Mouse (Mus musculus): ENCODE data around the gene C2cd4a. TPM values are rescaled to one million over a fixed set of nuclear protein-coding genes. Genes with fewer than 3 reads are reported as not detected.

The C2cd4a gene
- polyA plus RNA-seq, 1 experiment from 2014 or later = 0.27 TPM

- Histone ChIP-seq H3K4me2 (peak overlapping the region; percentile 75), H3K9ac (peak overlapping the region; percentile 40), H3K36me3 (replicated peaks) (no peaks in the 10 kb centered on the region), H3K27ac (peak overlapping the region; percentile 23; the same call in 1 of the 2 replicates), H3K9me3 (no peaks in the 10 kb centered on the region), H3K4me3 (peak overlapping the region; percentile 59), H3K27me3 (replicated peaks) (peaks cover 48% of the 10 kb centered on the region), H3K4me1 (peaks cover 21% of the 10 kb centered on the region)
- 2% methylated on average over 84 of the region's 84 CpGs for WGBS
- peak; percentile 84 for ATAC-seq (replicated peaks)
These were observed 1.4 kb downstream of the C2cd4a start for GRCm38 (mm10) chr9:67830411-67831358.

- H3K9me3 ChIP-seq = no peaks in the 10 kb centered on the region
- peaks cover 42% of the 10 kb centered on the region for H3K27me3 ChIP-seq (replicated peaks)
- no peak for ATAC-seq (replicated peaks)
- H3K4me3 ChIP-seq = no peak overlapping the region
- 9% methylated on average over 3 of the region's 3 CpGs for WGBS
- no peaks in the 10 kb centered on the region for H3K36me3 ChIP-seq (replicated peaks)
- no peak overlapping the region for H3K9ac ChIP-seq
- H3K4me2 ChIP-seq = no peak overlapping the region
- H3K4me1 ChIP-seq = peaks cover 21% of the 10 kb centered on the region
- no peak overlapping the region for H3K27ac ChIP-seq
These were observed 3.9 kb downstream of the C2cd4a start for GRCm38 (mm10) chr9:67828182-67828581.

- ATAC-seq (replicated peaks) = no peak
- peaks cover 3% of the 10 kb centered on the region; the same call in 1 of the 2 replicates for H3K4me1 ChIP-seq
- H3K4me3 ChIP-seq = no peak overlapping the region
- WGBS = 89% methylated on average over 7 of the region's 7 CpGs
- H3K27me3 ChIP-seq (replicated peaks) = peaks cover 18% of the 10 kb centered on the region
- no peak overlapping the region for H3K27ac ChIP-seq
- H3K9me3 ChIP-seq = no peaks in the 10 kb centered on the region
- no peaks in the 10 kb centered on the region for H3K36me3 ChIP-seq (replicated peaks)
- H3K9ac ChIP-seq = no peak overlapping the region
- no peak overlapping the region for H3K4me2 ChIP-seq
These were observed 6.6 kb downstream of the C2cd4a start for GRCm38 (mm10) chr9:67825527-67825926.

- no peak overlapping the region for H3K4me2 ChIP-seq
- H3K4me1 ChIP-seq = no peaks in the 10 kb centered on the region
- no peak overlapping the region for H3K4me3 ChIP-seq
- no peak overlapping the region for H3K9ac ChIP-seq
- WGBS = 83% methylated on average over 5 of the region's 5 CpGs
- no peaks in the 10 kb centered on the region for H3K36me3 ChIP-seq (replicated peaks)
- no peak overlapping the region for H3K27ac ChIP-seq
- no peaks in the 10 kb centered on the region for H3K9me3 ChIP-seq
- ATAC-seq (replicated peaks) = no peak
- H3K27me3 ChIP-seq (replicated peaks) = no peaks in the 10 kb centered on the region
These were observed 9.0 kb downstream of the C2cd4a start for GRCm38 (mm10) chr9:67823131-67823530.

- Histone ChIP-seq H3K4me3 (no peak overlapping the region), H3K27me3 (replicated peaks) (no peaks in the 10 kb centered on the region), H3K9ac (no peak overlapping the region), H3K9me3 (no peaks in the 10 kb centered on the region), H3K4me1 (no peaks in the 10 kb centered on the region), H3K36me3 (replicated peaks) (no peaks in the 10 kb centered on the region), H3K27ac (no peak overlapping the region), H3K4me2 (no peak overlapping the region)
- ATAC-seq (replicated peaks) = no peak
- WGBS = 91% methylated on average over 4 of the region's 4 CpGs
These were observed 13.5 kb downstream of the C2cd4a start for GRCm38 (mm10) chr9:67818668-67818950.

- Histone ChIP-seq H3K27me3 (replicated peaks) (no peaks in the 10 kb centered on the region), H3K4me3 (no peak overlapping the region), H3K36me3 (replicated peaks) (no peaks in the 10 kb centered on the region), H3K9me3 (no peaks in the 10 kb centered on the region), H3K4me2 (no peak overlapping the region), H3K9ac (no peak overlapping the region), H3K4me1 (no peaks in the 10 kb centered on the region), H3K27ac (no peak overlapping the region)
- ATAC-seq (replicated peaks) = no peak
- 62% methylated on average over 10 of the region's 10 CpGs for WGBS
These were observed 14.0 kb downstream of the C2cd4a start for GRCm38 (mm10) chr9:67817898-67818667.

- Histone ChIP-seq H3K36me3 (replicated peaks) (no peaks in the 10 kb centered on the region), H3K4me2 (no peak overlapping the region), H3K27me3 (replicated peaks) (no peaks in the 10 kb centered on the region), H3K27ac (no peak overlapping the region), H3K4me1 (no peaks in the 10 kb centered on the region), H3K4me3 (no peak overlapping the region), H3K9me3 (no peaks in the 10 kb centered on the region), H3K9ac (no peak overlapping the region)
- 79% methylated on average over 2 of the region's 2 CpGs for WGBS
- no peak for ATAC-seq (replicated peaks)
These were observed 15.8 kb downstream of the C2cd4a start for GRCm38 (mm10) chr9:67816172-67816928.

GRCm38 (mm10) chr9:67813665-67814337 is 18.3 kb downstream of the C2cd4a start:
- no peaks in the 10 kb centered on the region for H3K27me3 ChIP-seq (replicated peaks)
- no peaks in the 10 kb centered on the region for H3K9me3 ChIP-seq
- 0 out of 2 replicates have a peak, but pooled peaks cover 3% of the 10 kb centered on the region for H3K4me1 ChIP-seq
- no peak overlapping the region for H3K9ac ChIP-seq
- H3K36me3 ChIP-seq (replicated peaks) = no peaks in the 10 kb centered on the region
- 18% methylated on average over 8 of the region's 8 CpGs for WGBS
- H3K27ac ChIP-seq = no peak overlapping the region
- no peak overlapping the region for H3K4me2 ChIP-seq
- ATAC-seq (replicated peaks) = no peak
- no peak overlapping the region for H3K4me3 ChIP-seq

GRCm38 (mm10) chr9:67813171-67813570 is 19.0 kb downstream of the C2cd4a start:
- no peak overlapping the region for H3K4me2 ChIP-seq
- WGBS = 80% methylated on average over 4 of the region's 4 CpGs
- no peaks in the 10 kb centered on the region for H3K36me3 ChIP-seq (replicated peaks)
- H3K27ac ChIP-seq = no peak overlapping the region
- no peak overlapping the region for H3K4me3 ChIP-seq
- H3K4me1 ChIP-seq = 0 out of 2 replicates have a peak, but pooled peaks cover 3% of the 10 kb centered on the region
- no peak overlapping the region for H3K9ac ChIP-seq
- no peaks in the 10 kb centered on the region for H3K27me3 ChIP-seq (replicated peaks)
- no peaks in the 10 kb centered on the region for H3K9me3 ChIP-seq
- ATAC-seq (replicated peaks) = no peak

GRCm38 (mm10) chr9:67811116-67811515 is 21.0 kb downstream of the C2cd4a start:
- WGBS = 90% methylated on average over 3 of the region's 3 CpGs
- Histone ChIP-seq H3K27me3 (replicated peaks) (no peaks in the 10 kb centered on the region), H3K36me3 (replicated peaks) (no peaks in the 10 kb centered on the region), H3K4me2 (no peak overlapping the region), H3K9me3 (no peaks in the 10 kb centered on the region), H3K27ac (no peak overlapping the region), H3K4me3 (no peak overlapping the region), H3K9ac (no peak overlapping the region), H3K4me1 (0 out of 2 replicates have a peak, but pooled peaks cover 3% of the 10 kb centered on the region)
- ATAC-seq (replicated peaks) = no peak

GRCm38 (mm10) chr9:67810527-67810926 is 21.6 kb downstream of the C2cd4a start:
- ATAC-seq (replicated peaks) = no peak
- Histone ChIP-seq H3K36me3 (replicated peaks) (no peaks in the 10 kb centered on the region), H3K27ac (no peak overlapping the region), H3K4me3 (no peak overlapping the region), H3K9ac (no peak overlapping the region), H3K27me3 (replicated peaks) (no peaks in the 10 kb centered on the region), H3K9me3 (no peaks in the 10 kb centered on the region), H3K4me1 (0 out of 2 replicates have a peak, but pooled peaks cover 3% of the 10 kb centered on the region), H3K4me2 (no peak overlapping the region)
- 60% methylated on average over 6 of the region's 6 CpGs for whole genome bisulfite sequencing
